Mouse (Mus musculus): Measurements from ENCODE around the gene Gm49405. TPM values are rescaled to one million over a fixed set of nuclear protein-coding genes. Genes with fewer than 3 reads are reported as not detected.

Gm49405 gene
- total and polyA plus RNA-seq, 2 experiments from 2014 or later: 2.6 to 7.8 TPM

GRCm38 (mm10) chr19:4000949-4001525 lies 611 bp downstream of the Gm49405 start:
- ATAC-seq: peak; percentile 17
- Histone ChIP-seq H3K27me3 (ENCODE audit: insufficient read depth, low read length) (no peaks in the 10 kb centered on the region), H3K4me3 (ENCODE audit: low read depth, low read length) (peak overlapping the region; percentile 77), H3K9ac (peak overlapping the region; percentile 93), H3K36me3 (ENCODE audit: insufficient read depth) (peaks cover under 1% of the 10 kb centered on the region; the same call in 1 of the 2 replicates), H3K4me1 (ENCODE audit: insufficient read depth) (peaks cover 10% of the 10 kb centered on the region; the same call in 1 of the 2 replicates), H3K9me3 (ENCODE audit: low read length) (no peaks in the 10 kb centered on the region), H3K4me2 (ENCODE audit: low read depth) (peak overlapping the region; percentile 86), H3K27ac (ENCODE audit: low read depth, low read length) (peak overlapping the region; percentile 91)
- WGBS: 17% methylated on average over 17 of the region's 17 CpGs
- no peak for DNase-seq
- TF ChIP-seq CTCF (IDR thresholded peaks at IDR 0.05; ENCODE audit: low read depth): no peak

GRCm38 (mm10) chr19:4001752-4002151 lies 1.3 kb downstream of the Gm49405 start:
- H3K4me3 ChIP-seq (ENCODE audit: low read depth, low read length): no peak overlapping the region
- H3K27me3 ChIP-seq (ENCODE audit: insufficient read depth, low read length): no peaks in the 10 kb centered on the region
- peak overlapping the region; percentile 86; the same call in 1 of the 2 replicates for H3K4me2 ChIP-seq (ENCODE audit: low read depth)
- no peak for DNase-seq
- no peak overlapping the region for H3K27ac ChIP-seq (ENCODE audit: low read depth, low read length)
- 90% methylated on average over 5 of the region's 5 CpGs for WGBS
- ATAC-seq: no peak
- no peak for TF ChIP-seq CTCF (IDR thresholded peaks at IDR 0.05; ENCODE audit: low read depth)
- H3K9me3 ChIP-seq (ENCODE audit: low read length): no peaks in the 10 kb centered on the region
- H3K36me3 ChIP-seq (ENCODE audit: insufficient read depth): peaks cover 8% of the 10 kb centered on the region
- H3K9ac ChIP-seq: no peak overlapping the region
- peaks cover 10% of the 10 kb centered on the region; the same call in 1 of the 2 replicates for H3K4me1 ChIP-seq (ENCODE audit: insufficient read depth)

- no peak for TF ChIP-seq CTCF (IDR thresholded peaks at IDR 0.05; ENCODE audit: low read depth)
- 93% methylated on average over 1 of the region's 1 CpGs for WGBS
- no peak within 1 kb of the TSS for H3K4me3 ChIP-seq (ENCODE audit: low read depth, low read length)
- H3K36me3 ChIP-seq (ENCODE audit: insufficient read depth): peaks cover 19% of the 10 kb centered on the region
- no peak within 1 kb of the TSS for H3K4me2 ChIP-seq (ENCODE audit: low read depth)
- no peaks in the 10 kb centered on the region for H3K27me3 ChIP-seq (ENCODE audit: insufficient read depth, low read length)
- H3K4me1 ChIP-seq (ENCODE audit: insufficient read depth): peaks cover 10% of the 10 kb centered on the region; the same call in 1 of the 2 replicates
- ATAC-seq (no peak), DNase-seq (no peak)
- H3K9me3 ChIP-seq (ENCODE audit: low read length): no peaks in the 10 kb centered on the region
- H3K9ac ChIP-seq: no peak within 1 kb of the TSS
- H3K27ac ChIP-seq (ENCODE audit: low read depth, low read length): no peak within 1 kb of the TSS
Observed at GRCm38 (mm10) chr19:4003112-4003511, 2.7 kb downstream of the Gm49405 start, which contains the start of gene Doc2g. TSS of gene Doc2g (plus strand) at chr19:4003313.

- Histone ChIP-seq H3K4me1 (ENCODE audit: insufficient read depth) (peaks cover 10% of the 10 kb centered on the region; the same call in 1 of the 2 replicates), H3K4me2 (ENCODE audit: low read depth) (no peak overlapping the region), H3K27ac (ENCODE audit: low read depth, low read length) (no peak overlapping the region), H3K36me3 (ENCODE audit: insufficient read depth) (peaks cover 25% of the 10 kb centered on the region), H3K9me3 (ENCODE audit: low read length) (no peaks in the 10 kb centered on the region), H3K4me3 (ENCODE audit: low read depth, low read length) (no peak overlapping the region), H3K9ac (no peak overlapping the region), H3K27me3 (ENCODE audit: insufficient read depth, low read length) (no peaks in the 10 kb centered on the region)
- WGBS: 84% methylated on average over 12 of the region's 12 CpGs
- no peak for DNase-seq
- ATAC-seq: no peak
- TF ChIP-seq CTCF (IDR thresholded peaks at IDR 0.05; ENCODE audit: low read depth): no peak
Observed at GRCm38 (mm10) chr19:4003641-4004040, 3.2 kb downstream of the Gm49405 start.

GRCm38 (mm10) chr19:4004331-4004730 lies 3.9 kb downstream of the Gm49405 start:
- ATAC-seq: no peak
- H3K27ac ChIP-seq (ENCODE audit: low read depth, low read length): no peak overlapping the region
- peaks cover 32% of the 10 kb centered on the region for H3K36me3 ChIP-seq (ENCODE audit: insufficient read depth)
- H3K9me3 ChIP-seq (ENCODE audit: low read length): no peaks in the 10 kb centered on the region
- no peak overlapping the region for H3K9ac ChIP-seq
- no peaks in the 10 kb centered on the region for H3K27me3 ChIP-seq (ENCODE audit: insufficient read depth, low read length)
- WGBS: 89% methylated on average over 15 of the region's 15 CpGs
- TF ChIP-seq CTCF (IDR thresholded peaks at IDR 0.05; ENCODE audit: low read depth): no peak
- H3K4me1 ChIP-seq (ENCODE audit: insufficient read depth): peaks cover 10% of the 10 kb centered on the region; the same call in 1 of the 2 replicates
- no peak overlapping the region for H3K4me2 ChIP-seq (ENCODE audit: low read depth)
- no peak overlapping the region for H3K4me3 ChIP-seq (ENCODE audit: low read depth, low read length)
- no peak for DNase-seq

GRCm38 (mm10) chr19:4005091-4005490 lies 4.7 kb downstream of the Gm49405 start:
- no peak for TF ChIP-seq CTCF (IDR thresholded peaks at IDR 0.05; ENCODE audit: low read depth)
- H3K4me3 ChIP-seq (ENCODE audit: low read depth, low read length): no peak overlapping the region
- H3K9me3 ChIP-seq (ENCODE audit: low read length): no peaks in the 10 kb centered on the region
- peaks cover 10% of the 10 kb centered on the region; the same call in 1 of the 2 replicates for H3K4me1 ChIP-seq (ENCODE audit: insufficient read depth)
- no peaks in the 10 kb centered on the region for H3K27me3 ChIP-seq (ENCODE audit: insufficient read depth, low read length)
- ATAC-seq (no peak), DNase-seq (no peak)
- H3K4me2 ChIP-seq (ENCODE audit: low read depth): no peak overlapping the region
- peaks cover 35% of the 10 kb centered on the region for H3K36me3 ChIP-seq (ENCODE audit: insufficient read depth)
- H3K27ac ChIP-seq (ENCODE audit: low read depth, low read length): no peak overlapping the region
- 86% methylated on average over 9 of the region's 9 CpGs for WGBS
- no peak overlapping the region for H3K9ac ChIP-seq

GRCm38 (mm10) chr19:4005971-4006370 lies 5.5 kb downstream of the Gm49405 start:
- H3K4me2 ChIP-seq (ENCODE audit: low read depth): no peak overlapping the region
- no peaks in the 10 kb centered on the region for H3K27me3 ChIP-seq (ENCODE audit: insufficient read depth, low read length)
- peaks cover 9% of the 10 kb centered on the region; the same call in 1 of the 2 replicates for H3K4me1 ChIP-seq (ENCODE audit: insufficient read depth)
- H3K9me3 ChIP-seq (ENCODE audit: low read length): no peaks in the 10 kb centered on the region
- TF ChIP-seq CTCF (IDR thresholded peaks at IDR 0.05; ENCODE audit: low read depth): no peak
- H3K27ac ChIP-seq (ENCODE audit: low read depth, low read length): no peak overlapping the region
- H3K9ac ChIP-seq: no peak overlapping the region
- ATAC-seq (no peak), DNase-seq (no peak)
- 95% methylated on average over 8 of the region's 8 CpGs for WGBS
- H3K4me3 ChIP-seq (ENCODE audit: low read depth, low read length): no peak overlapping the region
- H3K36me3 ChIP-seq (ENCODE audit: insufficient read depth): peaks cover 35% of the 10 kb centered on the region

Data from forebrain, postnatal 0 days (tissue).